8 mouse cellular contexts compared by ENCODE assay signal in the genomic region with DNA sequence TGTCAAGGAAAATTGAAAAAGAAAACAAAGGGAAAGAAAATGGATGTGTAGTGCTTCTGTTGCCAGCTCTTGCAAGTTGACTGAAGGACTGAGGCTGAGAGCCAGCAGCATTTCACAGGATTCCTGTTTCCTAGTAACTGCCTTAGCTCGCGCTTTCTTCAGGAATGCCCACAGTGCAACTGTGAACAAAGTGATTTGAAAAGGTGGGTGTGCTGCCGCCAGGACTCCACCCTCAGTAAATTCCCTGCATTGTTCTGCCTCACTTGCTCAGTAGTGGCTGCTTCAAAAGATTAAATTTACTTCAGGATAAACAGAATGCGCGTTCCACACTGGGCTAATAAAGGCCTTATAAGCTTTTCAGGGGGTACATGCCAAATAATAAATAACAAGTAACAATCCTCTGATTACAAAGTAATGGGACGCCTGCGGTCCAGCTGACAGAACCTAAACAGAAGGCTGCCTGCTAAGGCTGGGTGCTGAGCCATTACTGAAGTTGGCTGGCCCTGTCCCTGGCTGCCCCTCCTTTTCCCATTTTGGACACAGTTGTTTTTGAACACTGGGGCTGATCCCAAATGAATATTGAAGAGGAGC.
DNase-seq lines count a peak whose midpoint lies in the region; ATAC-seq and TF ChIP-seq lines count a peak whose summit lies in the region.

No protein-coding gene starts in this region.

- H3K27me3 ChIP-seq in forebrain, embryonic 10.5 days (ENCODE audit: poor library complexity, severe bottlenecking): peaks cover 29% of the 10 kb centered on the region
- no peaks in the 10 kb centered on the region for H3K27me3 ChIP-seq in hindbrain, postnatal 0 days (ENCODE audit: insufficient read depth, low read length)
- H3K27me3 ChIP-seq in stomach, postnatal 0 days (ENCODE audit: control insufficient read depth, insufficient read depth, low read length): no peaks in the 10 kb centered on the region

- H3K9me3 ChIP-seq in forebrain, embryonic 10.5 days: no peaks in the 10 kb centered on the region
- H3K9me3 ChIP-seq in hindbrain, postnatal 0 days (ENCODE audit: low read length): no peaks in the 10 kb centered on the region
- no peaks in the 10 kb centered on the region for H3K9me3 ChIP-seq in stomach, postnatal 0 days (ENCODE audit: control insufficient read depth, low read length)

- peak overlapping the region; percentile 28; the same call in 1 of the 2 replicates for H3K4me3 ChIP-seq in forebrain, embryonic 10.5 days
- H3K4me3 ChIP-seq in hindbrain, postnatal 0 days (ENCODE audit: low read length): peak overlapping the region; percentile 0
- no peak overlapping the region for H3K4me3 ChIP-seq in stomach, postnatal 0 days (ENCODE audit: low read depth, low read length)

- WGBS in forebrain, embryonic 10.5 days: 18% methylated on average over 7 of the region's 7 CpGs
- WGBS in hindbrain, postnatal 0 days: 7% methylated on average over 7 of the region's 7 CpGs
- WGBS in stomach, postnatal 0 days: 22% methylated on average over 7 of the region's 7 CpGs

- no peak for TF ChIP-seq EP300 in stomach, postnatal 0 days (optimal IDR thresholded peaks at IDR 0.05)

- H3K27ac ChIP-seq in forebrain, embryonic 10.5 days: peak overlapping the region; percentile 74
- H3K27ac ChIP-seq in hindbrain, postnatal 0 days: peak overlapping the region; percentile 52; the same call in 1 of the 2 replicates
- no peak overlapping the region; the same call in 1 of the 2 replicates for H3K27ac ChIP-seq in stomach, postnatal 0 days (replicated peaks)

- peak overlapping the region; percentile 50 for H3K4me2 ChIP-seq in hindbrain, postnatal 0 days (ENCODE audit: low read depth, low read length)
- peak overlapping the region; percentile 25; the same call in 1 of the 2 replicates for H3K4me2 ChIP-seq in stomach, postnatal 0 days (replicated peaks; ENCODE audit: low read depth)

- H3K9ac ChIP-seq in hindbrain, postnatal 0 days (replicated peaks; ENCODE audit: low read length): no peak overlapping the region
- no peak overlapping the region for H3K9ac ChIP-seq in stomach, postnatal 0 days (ENCODE audit: low read length)

- DNase-seq in kidney, postnatal 10 days: peak; percentile 18
- no peak for DNase-seq in kidney, postnatal 36 days
- peak; percentile 48 for DNase-seq in forebrain, embryonic 10.5 days (ENCODE audit: extremely low spot score, low spot score)
- peak; percentile 81 for DNase-seq in hindbrain, postnatal 0 days (ENCODE audit: low spot score)
- peak; percentile 61 for DNase-seq in lung, postnatal 25 days (ENCODE audit: low spot score)
- DNase-seq in stomach, postnatal 0 days (ENCODE audit: low spot score): peak; percentile 31
- DNase-seq in thymus, postnatal 4 days: no peak
- no peak for DNase-seq in urinary bladder, adult 2 months (ENCODE audit: low spot score)

- peaks cover 24% of the 10 kb centered on the region for H3K4me1 ChIP-seq in forebrain, embryonic 10.5 days
- peaks cover 11% of the 10 kb centered on the region; the same call in 1 of the 2 replicates for H3K4me1 ChIP-seq in hindbrain, postnatal 0 days (ENCODE audit: insufficient read depth, low read length)
- no peaks in the 10 kb centered on the region for H3K4me1 ChIP-seq in stomach, postnatal 0 days (replicated peaks; ENCODE audit: control insufficient read depth, insufficient read depth)

- peak; percentile 89 for ATAC-seq in hindbrain, postnatal 0 days
- peak; percentile 53; the same call in 1 of the 2 replicates for ATAC-seq in stomach, postnatal 0 days (ENCODE audit: low FRiP score, low TSS enrichment)

- H3K36me3 ChIP-seq in forebrain, embryonic 10.5 days (replicated peaks): 0 out of 2 replicates have a peak, but pooled peaks cover 2% of the 10 kb centered on the region
- no peaks in the 10 kb centered on the region for H3K36me3 ChIP-seq in hindbrain, postnatal 0 days (ENCODE audit: insufficient read depth, low read length)
- no peaks in the 10 kb centered on the region for H3K36me3 ChIP-seq in stomach, postnatal 0 days (ENCODE audit: control insufficient read depth, insufficient read depth, low read length)

- no peak for TF ChIP-seq CTCF in hindbrain, postnatal 0 days (IDR thresholded peaks at IDR 0.05; ENCODE audit: low read depth)
- TF ChIP-seq CTCF in stomach, postnatal 0 days (IDR thresholded peaks at IDR 0.05; ENCODE audit: low read depth): no peak

Comparison
In these comparisons a context has a peak if more than half of its experiments do, and no peak if none do; other contexts are left out.
1. DNase-seq: peak in kidney, postnatal 10 days (single experiment), forebrain, embryonic 10.5 days (single experiment), hindbrain, postnatal 0 days (single experiment), lung, postnatal 25 days (single experiment) and stomach, postnatal 0 days (single experiment); none in kidney, postnatal 36 days (0 of 2), thymus, postnatal 4 days (single experiment) and urinary bladder, adult 2 months (single experiment).